Mouse (Mus musculus): Measurements from ENCODE around the gene Thrb. TPM values are rescaled to one million over a fixed set of nuclear protein-coding genes. Genes with fewer than 3 reads are reported as not detected.
"Not testable (repeated sequence)": the region's sequence is repeated elsewhere in the genome, so short reads cannot be mapped to it uniquely, and the experiment has no call there.

Thrb gene
- total RNA-seq, 2 experiments from 2014 or later = 7.3 to 8.4 TPM

DNA sequence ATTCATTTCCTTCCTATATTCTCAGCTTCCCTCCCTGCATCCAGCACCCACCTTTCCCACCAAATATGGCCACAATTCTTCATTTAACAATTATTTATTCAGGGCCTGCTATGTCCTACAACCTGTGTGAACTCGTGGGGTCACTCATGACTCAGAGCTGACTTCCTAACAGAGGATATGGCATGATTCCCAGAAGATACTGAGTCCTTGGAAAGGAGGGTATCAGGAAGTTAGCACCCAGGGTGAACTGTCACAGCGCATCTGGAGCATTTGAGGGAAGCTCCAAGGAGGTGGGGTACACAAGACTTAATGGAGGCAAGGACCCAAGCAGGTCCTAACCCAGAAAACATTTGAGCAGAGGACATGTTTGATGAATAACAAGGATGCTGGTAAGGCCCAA lies 256.6 kb downstream of the Thrb start:
- DNase-seq = no peak
- intact Hi-C loops (cut with DNase I; ENCODE audit: low total_unique reads) = no loop called here

DNA sequence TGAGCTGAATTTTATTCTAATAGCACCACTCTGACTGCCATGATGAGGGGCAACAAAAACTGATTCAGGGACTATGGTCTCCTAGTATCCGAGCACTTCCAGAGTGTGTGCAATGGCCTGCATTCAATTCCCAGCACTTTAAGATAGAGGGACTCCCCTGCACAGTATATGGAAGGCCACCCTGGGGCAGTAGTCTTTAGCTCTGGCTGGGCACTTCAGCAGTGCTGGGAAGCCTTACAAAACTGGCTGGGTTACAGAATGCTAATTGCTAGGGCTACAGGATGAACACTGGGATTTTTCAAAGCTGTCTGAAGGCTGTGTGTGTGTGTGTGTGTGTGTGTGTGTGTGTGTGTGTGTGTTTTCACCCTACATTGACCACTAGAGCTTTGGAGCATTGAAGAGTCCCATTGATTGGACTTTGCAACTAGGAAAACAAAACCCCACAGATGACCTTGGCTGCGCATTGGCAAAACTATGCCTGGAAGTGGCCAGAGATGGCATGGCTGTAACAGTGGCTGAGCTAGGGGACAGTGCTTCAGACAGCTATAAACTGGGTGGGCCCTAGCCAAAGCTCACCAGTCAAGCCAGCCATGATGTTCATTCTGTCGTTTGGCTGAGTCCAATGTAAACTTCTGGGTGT lies 257.2 kb downstream of the Thrb start:
- intact Hi-C loops (cut with DNase I; ENCODE audit: low total_unique reads) = no loop called here
- no peak for DNase-seq

GRCm38 (mm10) chr14:17917899-17918298 lies 257.8 kb downstream of the Thrb start:
- DNase-seq = no peak
- intact Hi-C loops (cut with DNase I; ENCODE audit: low total_unique reads) = no loop called here

DNA sequence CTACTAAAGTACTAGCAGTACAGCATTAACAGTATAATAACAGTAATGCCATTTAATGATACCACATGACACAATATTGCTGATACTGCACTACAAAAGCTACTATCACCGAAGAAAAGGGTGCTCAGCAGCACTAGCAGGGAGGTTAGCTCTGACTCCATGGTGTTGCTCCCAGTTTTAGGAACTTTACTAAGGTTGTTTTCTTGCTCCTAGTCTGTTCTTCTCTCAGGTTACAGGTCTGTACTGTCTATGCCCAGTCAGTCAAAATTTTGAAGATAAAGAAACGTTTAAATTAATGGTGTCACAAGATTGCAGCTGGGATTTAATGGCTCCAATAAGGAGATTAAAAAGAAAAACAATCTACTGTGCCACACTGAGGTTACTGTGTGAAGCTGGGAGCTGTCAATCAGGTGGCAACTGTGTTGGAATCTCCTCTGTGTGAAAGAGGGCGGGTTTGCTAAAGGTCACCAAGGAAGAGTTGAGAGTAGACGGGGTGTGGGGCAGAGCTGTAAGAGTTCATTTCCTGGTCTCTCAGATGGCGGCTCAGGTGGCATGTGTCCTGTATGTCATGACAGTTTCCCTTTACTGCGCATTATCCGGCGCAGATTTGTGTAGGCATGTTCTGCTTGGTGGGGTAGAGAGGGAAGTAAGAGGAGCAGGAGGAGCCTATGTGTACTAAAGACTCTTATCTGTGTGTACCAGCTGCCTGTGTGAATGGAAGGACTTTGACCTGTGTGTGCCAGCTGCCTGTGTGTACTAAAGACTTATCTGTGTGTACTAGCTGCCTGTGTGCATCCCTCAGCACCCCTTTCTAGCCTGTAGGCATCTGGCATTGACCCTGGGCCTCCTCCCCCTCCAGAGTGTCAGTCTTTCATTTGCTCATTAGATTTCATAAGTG lies 263.0 kb downstream of the Thrb start:
- intact Hi-C loops (cut with DNase I; ENCODE audit: low total_unique reads) = loop anchor here (10.0 kb wide), 1 partner anchor 268 kb away; no protein-coding TSS in a partner anchor
- DNase-seq = no peak

- DNase-seq = peak; percentile 26
- intact Hi-C loops (cut with DNase I; ENCODE audit: low total_unique reads) = loop anchor here (2.0 to 10.0 kb wide), 2 partner anchors 273 to 527 kb away; no protein-coding TSS in a partner anchor
Observed at GRCm38 (mm10) chr14:17927469-17927868, 267.4 kb downstream of the Thrb start.

GRCm38 (mm10) chr14:17929585-17929984 lies 269.5 kb downstream of the Thrb start:
- intact Hi-C loops (cut with DNase I; ENCODE audit: low total_unique reads) = loop anchor here (10.0 kb wide), 1 partner anchor 275 kb away; no protein-coding TSS in a partner anchor

DNA sequence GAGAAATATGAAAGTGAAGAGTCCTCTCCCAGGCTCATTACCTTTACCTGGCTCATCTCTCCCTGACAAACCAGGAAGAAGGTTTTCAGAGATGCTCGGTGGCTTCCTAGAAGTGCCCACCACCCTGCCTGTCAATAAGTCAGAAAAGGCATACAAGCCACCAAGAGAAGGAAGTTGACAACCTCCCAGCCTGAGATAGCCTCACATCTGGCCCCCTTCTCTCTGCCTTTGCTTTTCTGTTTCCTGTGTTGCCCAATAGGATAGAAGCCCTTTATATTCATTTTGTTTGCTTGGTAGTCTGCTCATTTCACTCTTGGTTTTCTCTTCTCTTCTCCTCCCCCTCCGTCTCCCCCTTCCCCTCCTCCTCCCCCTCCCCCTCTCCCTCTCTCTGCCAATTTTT lies 273.4 kb downstream of the Thrb start:
- intact Hi-C loops (cut with DNase I; ENCODE audit: low total_unique reads) = no loop called here
- DNase-seq = no peak

More at GRCm38 (mm10) chr14:17929585-17929984, 269.5 kb downstream of the Thrb start:
- no peak for DNase-seq

DNA sequence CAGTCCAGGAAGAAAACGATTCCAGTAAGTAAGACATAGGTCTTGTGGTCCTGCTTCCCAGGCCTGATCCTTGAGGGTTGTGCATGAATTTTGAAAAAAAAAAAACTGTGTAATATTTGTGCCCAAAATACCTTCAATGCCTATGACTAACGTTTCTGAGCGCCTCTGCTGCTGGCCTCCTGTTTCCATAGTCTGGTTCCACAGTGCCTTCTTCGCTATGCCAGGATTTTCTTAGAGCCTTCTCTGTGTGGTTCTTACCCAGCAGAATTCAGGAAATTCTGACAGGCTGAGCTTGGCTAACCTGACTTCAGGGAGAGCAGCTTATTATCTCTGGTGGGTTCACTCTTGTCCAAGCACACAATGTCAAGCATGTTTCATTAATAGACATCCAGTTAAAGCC lies 274.7 kb downstream of the Thrb start:
- intact Hi-C loops (cut with DNase I; ENCODE audit: low total_unique reads) = not testable (repeated sequence)

DNA sequence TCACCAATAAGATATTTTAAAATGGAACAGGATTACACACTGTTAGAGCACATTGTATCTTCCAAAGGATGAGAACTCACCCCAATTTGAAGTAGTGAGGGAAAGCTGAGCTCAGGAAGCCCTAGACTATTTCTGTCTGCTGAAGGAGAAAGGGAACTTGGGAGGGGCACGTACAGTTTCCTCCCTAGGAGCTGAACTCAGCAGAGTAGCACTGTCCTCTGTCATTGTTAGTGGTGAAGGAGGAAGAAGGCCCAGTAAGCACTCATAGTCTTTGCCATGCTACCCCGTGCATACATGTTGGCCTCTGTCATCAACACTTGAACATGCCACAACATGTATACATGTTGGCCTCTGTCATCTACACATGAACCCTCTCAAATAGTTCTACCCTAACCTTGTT lies 294.0 kb downstream of the Thrb start:
- DNase-seq = no peak
- intact Hi-C loops (cut with DNase I; ENCODE audit: low total_unique reads) = no loop called here

More for the DNA sequence above, 274.7 kb downstream of the Thrb start:
- DNase-seq = not testable (repeated sequence)

DNA sequence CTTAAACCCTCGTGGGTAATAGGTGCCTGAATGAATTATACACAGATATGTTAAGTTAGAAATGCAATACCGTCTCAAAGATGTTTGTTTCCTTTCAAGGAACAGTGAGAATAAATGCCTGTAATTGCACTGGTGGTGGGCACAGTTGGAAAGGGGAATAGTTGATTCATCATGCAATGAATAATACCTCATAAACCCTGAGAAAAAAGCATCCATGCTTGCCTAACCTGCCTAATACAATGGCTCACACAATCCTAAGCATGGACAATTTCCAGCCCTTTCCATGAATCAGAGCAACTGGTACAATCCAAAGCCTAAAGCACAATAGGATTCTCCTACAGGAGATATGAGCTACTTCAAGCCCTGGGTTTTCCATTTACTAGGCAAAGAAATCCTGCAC lies 299.8 kb downstream of the Thrb start:
- no peak for DNase-seq
- intact Hi-C loops (cut with DNase I; ENCODE audit: low total_unique reads) = no loop called here

GRCm38 (mm10) chr14:17967117-17967726 lies 307.2 kb downstream of the Thrb start:
- intact Hi-C loops (cut with DNase I; ENCODE audit: low total_unique reads) = no loop called here
- peak; percentile 37 for DNase-seq

- DNase-seq = no peak
- intact Hi-C loops (cut with DNase I; ENCODE audit: low total_unique reads) = no loop called here
Observed at GRCm38 (mm10) chr14:17972132-17972531, 312.1 kb downstream of the Thrb start.

DNA sequence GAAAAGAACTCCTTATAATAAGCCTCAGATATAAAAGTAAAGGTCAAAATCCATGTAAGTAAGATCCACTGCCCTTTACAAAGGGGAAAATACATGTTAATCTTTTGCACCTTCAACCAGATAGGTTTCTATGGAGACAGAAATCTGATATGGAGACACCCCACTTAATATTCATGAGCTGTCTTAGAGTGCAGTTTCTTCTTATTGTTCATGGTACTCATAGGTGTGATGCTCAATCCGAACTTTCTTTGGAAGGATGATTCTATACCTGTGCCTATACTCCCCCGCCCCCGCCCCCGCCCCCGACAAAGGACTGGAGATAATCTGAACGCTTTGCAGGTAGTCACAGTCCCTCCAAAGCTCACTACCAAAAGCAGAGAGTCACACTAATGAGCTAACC lies 312.6 kb downstream of the Thrb start:
- intact Hi-C loops (cut with DNase I; ENCODE audit: low total_unique reads) = no loop called here
- no peak for DNase-seq

DNA sequence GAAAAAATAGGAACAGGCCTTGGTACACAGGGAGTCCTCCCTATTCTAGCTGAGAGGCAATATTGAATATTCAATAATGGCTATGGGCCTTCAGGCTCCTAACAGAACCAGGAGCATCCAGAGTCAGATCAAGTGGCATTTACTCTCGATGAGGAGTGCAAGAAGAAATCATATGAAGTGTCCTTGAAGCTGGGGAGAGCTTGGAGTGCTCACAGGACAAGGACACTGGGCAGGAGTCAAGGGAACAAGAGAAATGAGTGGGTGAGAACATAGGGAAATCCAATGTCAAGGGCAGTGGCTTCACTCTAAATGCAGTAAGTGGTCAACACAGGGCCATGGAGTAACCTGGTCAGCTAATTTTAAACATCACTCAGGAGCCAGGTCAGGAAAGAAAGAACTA lies 315.7 kb downstream of the Thrb start:
- intact Hi-C loops (cut with DNase I; ENCODE audit: low total_unique reads) = no loop called here
- no peak for DNase-seq

DNA sequence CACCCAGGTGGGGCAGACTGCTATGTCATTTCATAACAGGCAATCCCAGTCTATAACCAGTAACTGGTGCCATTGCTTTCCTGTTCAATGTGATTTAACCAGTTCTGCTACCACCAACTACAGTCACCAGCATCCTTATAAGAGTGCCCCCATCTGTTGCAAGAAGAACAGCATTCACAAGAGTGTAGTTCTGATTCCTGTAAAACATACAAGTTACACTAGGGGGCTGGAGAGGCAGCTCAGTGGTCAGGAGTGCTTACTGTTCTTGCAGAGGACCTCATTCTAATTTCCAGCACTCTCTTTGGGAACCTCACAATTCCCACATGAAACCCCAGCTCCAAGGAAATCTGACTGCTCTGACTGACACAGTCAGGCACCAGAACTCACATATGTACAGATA lies 318.2 kb downstream of the Thrb start:
- intact Hi-C loops (cut with DNase I; ENCODE audit: low total_unique reads) = no loop called here
- DNase-seq = no peak

GRCm38 (mm10) chr14:17981258-17981657 lies 321.2 kb downstream of the Thrb start:
- intact Hi-C loops (cut with DNase I; ENCODE audit: low total_unique reads) = no loop called here
- DNase-seq = no peak

DNA sequence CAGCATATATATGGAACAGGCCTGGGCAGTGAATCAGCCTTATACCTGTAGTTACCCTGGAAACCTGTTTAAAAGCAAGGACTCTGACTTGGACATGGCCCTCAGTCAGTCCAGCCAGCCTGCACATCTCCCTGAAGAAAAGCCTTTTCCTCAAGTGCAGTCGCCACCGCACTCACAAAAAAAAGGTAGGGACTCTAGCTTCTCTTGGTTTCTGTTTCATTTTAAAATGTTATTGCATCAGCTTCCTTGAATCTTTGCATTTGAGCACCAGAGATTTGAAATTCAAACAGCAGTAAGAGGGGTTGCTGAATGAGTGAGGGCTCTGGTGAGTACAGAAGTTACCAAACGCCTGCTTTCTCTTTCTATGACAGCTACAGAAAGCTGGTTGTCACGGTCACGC lies 322.0 kb downstream of the Thrb start:
- DNase-seq = no peak
- intact Hi-C loops (cut with DNase I; ENCODE audit: low total_unique reads) = no loop called here

- no peak for DNase-seq
- intact Hi-C loops (cut with DNase I; ENCODE audit: low total_unique reads) = no loop called here
Observed at GRCm38 (mm10) chr14:17983390-17983789, 323.3 kb downstream of the Thrb start.

GRCm38 (mm10) chr14:17983839-17984238 lies 323.8 kb downstream of the Thrb start:
- DNase-seq = no peak
- intact Hi-C loops (cut with DNase I; ENCODE audit: low total_unique reads) = no loop called here

GRCm38 (mm10) chr14:17988580-17988979 lies 328.5 kb downstream of the Thrb start:
- intact Hi-C loops (cut with DNase I; ENCODE audit: low total_unique reads) = no loop called here
- no peak for DNase-seq

All from gastrocnemius, postnatal 14 days (tissue).